Comparison of ENCODE assay signal across 30 mouse cellular contexts in genomic region chr6:142532686-142533085, GRCm38 (mm10). TPM values are rescaled to one million over a fixed set of nuclear protein-coding genes. Genes with fewer than 3 reads are reported as not detected.
DNase-seq lines count a peak whose midpoint lies in the region; ATAC-seq and TF ChIP-seq lines count a peak whose summit lies in the region.
"Had no signal": no experiment of that assay in that cellular context is flagged by ENCODE, and none has a peak within 500 bp of the region (broad histone marks: within the 10 kb centered on the region; RNA-seq: fewer than 3 reads in every experiment).

No protein-coding gene starts in this region.

- no peak overlapping the region for H3K4me2 ChIP-seq in heart, embryonic 15.5 days
- H3K4me2 ChIP-seq in kidney, embryonic 15.5 days = no peak overlapping the region
- H3K4me2 ChIP-seq: embryonic facial prominence, embryonic 12.5 days; embryonic facial prominence, embryonic 15.5 days; hindbrain, embryonic 12.5 days; hindbrain, embryonic 15.5 days had no signal

- H3K4me3 ChIP-seq in gastrocnemius, adult 2 months = no peak overlapping the region
- no peak overlapping the region for H3K4me3 ChIP-seq in heart, embryonic 15.5 days
- H3K4me3 ChIP-seq in kidney, embryonic 15.5 days (replicated peaks) = no peak overlapping the region
- H3K4me3 ChIP-seq in ES-E14 (ENCODE audit: insufficient read depth in 1 of 2, low read depth in 1 of 2, low read length in 2 of 2, poor library complexity in 1 of 2, severe bottlenecking in 1 of 2) = no peak overlapping the region
- H3K4me3 ChIP-seq in limb, embryonic 10.5 days = no peak overlapping the region
- H3K4me3 ChIP-seq: embryonic facial prominence, embryonic 12.5 days; embryonic facial prominence, embryonic 15.5 days; heart, embryonic 10.5 days; hindbrain, embryonic 12.5 days; hindbrain, embryonic 15.5 days had no signal

- no peak for DNase-seq in gastrocnemius, adult 2 months
- DNase-seq in gastrocnemius, adult 18-20 months (ENCODE audit: low spot score) = no peak
- no peak for DNase-seq in heart, adult 18-20 months
- no peak for DNase-seq in kidney, postnatal 4 days
- DNase-seq in ES-E14 (ENCODE audit: low read depth, low spot score) = no peak
- no peak for DNase-seq in limb, embryonic 10.5 days (ENCODE audit: low spot score)
- DNase-seq: adrenal gland, adult 2 months; adrenal gland, postnatal 14 days; cerebellum, adult 11 months; cerebellum, adult 2 months; cerebellum, adult 9-11 months; cerebellum, postnatal 25 days; forebrain, postnatal 0 days; gastrocnemius, postnatal 14 days; heart, adult 11 months; heart, postnatal 14 days had no signal

- intact Hi-C loops in gastrocnemius, adult 2 months (cut with DNase I) = loop anchor here (5.0 kb wide), 1 partner anchor 40 kb away; the partner anchor contains the start of gene Kcnj8

- H3K36me3 ChIP-seq in heart, embryonic 15.5 days = no peaks in the 10 kb centered on the region
- no peaks in the 10 kb centered on the region for H3K36me3 ChIP-seq in kidney, embryonic 15.5 days
- H3K36me3 ChIP-seq in ES-E14 (ENCODE audit: control insufficient read depth, insufficient read depth, low read length, poor library complexity, severe bottlenecking) = no peaks in the 10 kb centered on the region
- no peaks in the 10 kb centered on the region for H3K36me3 ChIP-seq in limb, embryonic 10.5 days
- H3K36me3 ChIP-seq: embryonic facial prominence, embryonic 12.5 days; embryonic facial prominence, embryonic 15.5 days; G1E; heart, embryonic 10.5 days; hindbrain, embryonic 12.5 days; hindbrain, embryonic 15.5 days had no signal

- H3K9ac ChIP-seq in heart, embryonic 15.5 days = no peak overlapping the region
- no peak overlapping the region for H3K9ac ChIP-seq in kidney, embryonic 15.5 days
- no peak overlapping the region for H3K9ac ChIP-seq in ES-E14 (ENCODE audit: insufficient read depth, low read depth, low read length, poor library complexity, severe bottlenecking)
- H3K9ac ChIP-seq: embryonic facial prominence, embryonic 12.5 days; embryonic facial prominence, embryonic 15.5 days; forebrain, postnatal 0 days; hindbrain, embryonic 12.5 days; hindbrain, embryonic 15.5 days had no signal

- in situ Hi-C loops in ES-E14 (cut with MboI; ENCODE audit: low sequenced_read_pairs in 2 of 2, unreplicated experiment in 2 of 2) = no loop called here

- H3K4me1 ChIP-seq in heart, embryonic 15.5 days (replicated peaks) = peaks cover 2% of the 10 kb centered on the region
- H3K4me1 ChIP-seq in kidney, embryonic 15.5 days = peaks cover 14% of the 10 kb centered on the region
- H3K4me1 ChIP-seq in ES-E14 (ENCODE audit: control insufficient read depth in 2 of 2, insufficient read depth in 2 of 2, low read length in 2 of 2, poor library complexity in 1 of 2) = no peaks in the 10 kb centered on the region
- H3K4me1 ChIP-seq in limb, embryonic 10.5 days = no peaks in the 10 kb centered on the region
- H3K4me1 ChIP-seq: embryonic facial prominence, embryonic 15.5 days; hindbrain, embryonic 12.5 days; hindbrain, embryonic 15.5 days had no signal

- no peaks in the 10 kb centered on the region for H3K27me3 ChIP-seq in heart, embryonic 15.5 days
- no peaks in the 10 kb centered on the region for H3K27me3 ChIP-seq in kidney, embryonic 15.5 days
- H3K27me3 ChIP-seq in limb, embryonic 10.5 days (ENCODE audit: low read depth, poor library complexity, severe bottlenecking) = no peaks in the 10 kb centered on the region
- H3K27me3 ChIP-seq: embryonic facial prominence, embryonic 12.5 days; embryonic facial prominence, embryonic 15.5 days; hindbrain, embryonic 12.5 days; hindbrain, embryonic 15.5 days had no signal

- no peak for TF ChIP-seq CTCF in gastrocnemius, adult 2 months (IDR thresholded peaks at IDR 0.05)

- H3K27ac ChIP-seq in gastrocnemius, adult 2 months = peak overlapping the region; percentile 56
- peak overlapping the region; percentile 63; the same call in 1 of the 2 replicates for H3K27ac ChIP-seq in heart, embryonic 15.5 days
- H3K27ac ChIP-seq in kidney, embryonic 15.5 days = peak overlapping the region; percentile 75
- H3K27ac ChIP-seq in ES-E14 (ENCODE audit: insufficient read depth, low read depth, low read length, poor library complexity, severe bottlenecking) = no peak overlapping the region
- H3K27ac ChIP-seq in limb, embryonic 10.5 days = no peak overlapping the region
- H3K27ac ChIP-seq: embryonic facial prominence, embryonic 12.5 days; embryonic facial prominence, embryonic 15.5 days; heart, embryonic 10.5 days; hindbrain, embryonic 12.5 days; hindbrain, embryonic 15.5 days had no signal

- WGBS in heart, embryonic 15.5 days = 87% methylated on average over 2 of the region's 2 CpGs
- 94% methylated on average over 2 of the region's 2 CpGs for WGBS in kidney, embryonic 15.5 days
- 95% methylated on average over 2 of the region's 2 CpGs for WGBS in limb, embryonic 10.5 days

- no peak for ATAC-seq in heart, embryonic 15.5 days (replicated peaks; ENCODE audit: insufficient number of reproducible peaks, insufficient read depth, low FRiP score, low read depth)
- no peak for ATAC-seq in kidney, embryonic 15.5 days (replicated peaks; ENCODE audit: low FRiP score)
- ATAC-seq: forebrain, embryonic 14.5 days; forebrain, postnatal 0 days; Patski had no signal

- no peaks in the 10 kb centered on the region for H3K9me3 ChIP-seq in heart, embryonic 15.5 days (replicated peaks)
- H3K9me3 ChIP-seq in kidney, embryonic 15.5 days (replicated peaks) = no peaks in the 10 kb centered on the region
- H3K9me3 ChIP-seq in ES-E14 (ENCODE audit: control insufficient read depth, insufficient read depth, low read depth, low read length) = no peaks in the 10 kb centered on the region
- no peaks in the 10 kb centered on the region for H3K9me3 ChIP-seq in limb, embryonic 10.5 days (replicated peaks)
- H3K9me3 ChIP-seq: embryonic facial prominence, embryonic 12.5 days; embryonic facial prominence, embryonic 15.5 days; G1E; heart, embryonic 10.5 days; hindbrain, embryonic 15.5 days had no signal

TF ChIP-seq in ES-E14, 5 proteins besides CTCF, POLR2A, EP300 and RAD21:
- TF ChIP-seq ZC3H11A (IDR thresholded peaks at IDR 0.05; ENCODE audit: borderline replicate concordance, low read depth, low read length) (no peak), CHD2 (IDR thresholded peaks at IDR 0.05; ENCODE audit: low read depth, low read length) (no peak), MAFK (IDR thresholded peaks at IDR 0.05; ENCODE audit: insufficient read depth, low read depth, low read length) (no peak), HCFC1 (IDR thresholded peaks at IDR 0.05; ENCODE audit: borderline replicate concordance, insufficient read depth, low read length) (peak; percentile 89), ZNF384 (IDR thresholded peaks at IDR 0.05; ENCODE audit: low read depth, low read length) (no peak)

RNA-seq across cellular contexts. Expression of gene Ldhb, which starts 24.9 kb away (rescaled TPM):
- total RNA-seq in gastrocnemius, adult 2 months (2021) = 1,000 to 10,000 TPM in 1 of 2 experiments, 100 to 1,000 TPM in 1; 299 to 1,071 TPM
- 100 to 1,000 TPM; 379 to 613 TPM for total RNA-seq in gastrocnemius, adult 18-20 months (2021)
- polyA plus RNA-seq in heart, embryonic 15.5 days (2015; fragmentation: Nextera tagmentation; extraction: Ambion mirVana) = 1,301 and 1,466 TPM in 2 replicates
- total RNA-seq in heart, adult 18-20 months (2021) = 1,000 to 10,000 TPM; 3,158 to 3,186 TPM
- 697 and 713 TPM in 2 replicates for polyA plus RNA-seq in kidney, embryonic 15.5 days (2015; fragmentation: Nextera tagmentation; extraction: Ambion mirVana)
- total RNA-seq in ES-E14 (2012; rRNA removed) = 139 and 178 TPM in 2 replicates
- polyA plus RNA-seq in limb, embryonic 10.5 days (2016; fragmentation: Nextera tagmentation; extraction: Ambion mirVana) = 408 and 535 TPM in 2 replicates
- total RNA-seq: G1E had no signal
- polyA plus RNA-seq: G1E had no signal

RNA-seq across cellular contexts. Expression of gene Kcnj8, which starts 38.7 kb away (rescaled TPM):
- 1 to 10 TPM; 8.2 to 8.4 TPM for total RNA-seq in gastrocnemius, adult 2 months (2021)
- total RNA-seq in gastrocnemius, adult 18-20 months (2021) = 1 to 10 TPM; 4.3 to 7.4 TPM
- polyA plus RNA-seq in heart, embryonic 15.5 days (2015; fragmentation: Nextera tagmentation; extraction: Ambion mirVana) = 16.1 and 16.2 TPM in 2 replicates
- 10 to 100 TPM; 15.8 to 19.6 TPM for total RNA-seq in heart, adult 18-20 months (2021)
- polyA plus RNA-seq in kidney, embryonic 15.5 days (2015; fragmentation: Nextera tagmentation; extraction: Ambion mirVana) = 24.4 and 26.8 TPM in 2 replicates
- total RNA-seq in ES-E14 (2012; rRNA removed) = 0.26 and 0.58 TPM in 2 replicates
- polyA plus RNA-seq in limb, embryonic 10.5 days (2016; fragmentation: Nextera tagmentation; extraction: Ambion mirVana) = 0.09 and 0.16 TPM in 2 replicates
- total RNA-seq: common myeloid progenitor, adult 5-6 weeks had no signal
- polyA plus RNA-seq: G1E, Patski had no signal

RNA-seq across cellular contexts. Expression of gene Gys2, which starts 59.8 kb away (rescaled TPM):
- total RNA-seq in gastrocnemius, adult 2 months (2021) = not detected
- under 1 TPM in 1 of 2 experiments, not detected in 1; 0.21 TPM for total RNA-seq in gastrocnemius, adult 18-20 months (2021)
- 0.16 TPM in 1 of 2 replicates, not detected in the other for polyA plus RNA-seq in heart, embryonic 15.5 days (2015; fragmentation: Nextera tagmentation; extraction: Ambion mirVana)
- total RNA-seq in heart, adult 18-20 months (2021) = 1 to 10 TPM in 1 of 2 experiments, not detected in 1; 1.5 TPM
- 0.23 and 1.3 TPM in 2 replicates for polyA plus RNA-seq in kidney, embryonic 15.5 days (2015; fragmentation: Nextera tagmentation; extraction: Ambion mirVana)
- not detected in 2 replicates for total RNA-seq in ES-E14 (2012; rRNA removed)
- polyA plus RNA-seq in limb, embryonic 10.5 days (2016; fragmentation: Nextera tagmentation; extraction: Ambion mirVana) = not detected in 2 replicates
- total RNA-seq: common myeloid progenitor, adult 5-6 weeks; forebrain, postnatal 0 days; G1E; hematopoietic stem cell, adult 5-6 weeks had no signal
- polyA plus RNA-seq: embryonic facial prominence, embryonic 12.5 days; forebrain, embryonic 11.5 days; forebrain, embryonic 14.5 days; G1E; hindbrain, embryonic 12.5 days; hindbrain, embryonic 15.5 days; intestine, embryonic 14.5 days; Patski had no signal

Comparison
In these comparisons a context has a peak if more than half of its experiments do, and no peak if none do; other contexts are left out.
1. H3K27ac ChIP-seq: peak in gastrocnemius, adult 2 months (single experiment), heart, embryonic 15.5 days (single experiment) and kidney, embryonic 15.5 days (single experiment); none in ES-E14 (single experiment) and limb, embryonic 10.5 days (single experiment).